Mouse (Mus musculus) ovary, postnatal 14 days (tissue): ENCODE data around the gene Efcc1.

Experiments used
- DNase-seq: peaks from one replicate; pipeline ENCODE4 v3.0.0; 2022; ENCODE audit warnings: low spot score

Efcc1 gene

GRCm38 (mm10) chr6:87730591-87731462 is at the start of gene Efcc1:
Gene Efcc1 (plus strand): TSS chr6:87730869.
- DNase-seq: peak; percentile 15

DNA sequence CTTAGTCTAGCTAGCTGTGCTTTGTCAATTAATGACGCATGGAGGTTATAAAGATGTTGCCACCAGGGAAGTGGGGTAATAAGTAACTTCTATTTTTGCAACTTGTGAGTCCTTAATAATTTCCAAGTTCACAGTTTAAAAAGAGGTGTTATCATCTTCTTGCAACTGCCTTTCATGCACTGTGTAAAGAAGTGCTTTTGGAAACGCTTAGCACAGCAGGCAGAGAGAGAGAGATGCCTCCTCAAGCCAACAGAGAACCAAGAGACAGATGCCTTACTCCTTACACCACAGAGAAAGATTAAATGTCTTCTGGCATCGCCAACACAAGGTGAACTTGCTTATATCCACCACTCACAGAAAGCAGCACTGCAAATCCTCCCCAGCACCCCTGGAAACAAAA is 34.7 kb upstream of the Efcc1 start:
- DNase-seq: no peak

- no peak for DNase-seq
Observed at GRCm38 (mm10) chr6:87696544-87696943, 34.1 kb upstream of the Efcc1 start.

DNA sequence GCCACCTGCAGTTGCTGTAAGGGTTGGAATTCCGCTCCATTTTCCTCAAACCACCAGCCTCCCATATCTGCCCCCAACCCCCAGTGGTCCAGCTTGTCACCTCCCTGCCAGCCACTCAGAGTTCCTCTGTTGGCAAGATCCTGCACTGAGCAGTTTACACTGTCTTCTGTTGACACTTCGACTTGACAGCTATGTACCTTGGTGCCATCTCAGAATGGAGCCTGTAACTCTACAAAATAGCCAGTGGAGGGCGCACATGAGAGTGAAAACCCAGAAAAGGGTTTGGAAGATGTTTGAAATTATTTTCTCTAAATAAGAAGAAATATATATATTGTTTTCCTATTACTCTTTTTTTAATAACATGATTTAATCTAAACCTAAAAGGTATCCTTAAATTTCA is 24.4 kb upstream of the Efcc1 start:
- DNase-seq: no peak

DNA sequence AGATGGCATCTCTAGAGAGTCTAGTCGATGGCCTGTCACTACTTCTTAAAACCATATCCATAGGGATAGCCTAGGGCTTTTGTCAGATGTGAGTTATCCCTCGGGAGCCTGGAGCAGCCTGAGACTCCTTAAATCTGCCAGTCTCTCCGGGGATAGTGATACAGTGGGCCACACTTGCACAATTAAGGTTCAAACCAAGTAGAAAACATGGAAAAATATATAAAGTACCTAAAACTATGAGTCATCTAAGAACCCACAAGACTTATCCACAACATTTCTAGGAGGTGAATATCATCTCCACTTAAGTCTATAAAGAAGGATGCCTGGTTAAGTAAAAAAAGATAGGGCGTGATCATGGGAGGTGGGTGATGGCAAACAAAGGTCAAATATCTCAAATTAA is 18.4 kb upstream of the Efcc1 start:
- no peak for DNase-seq

GRCm38 (mm10) chr6:87714091-87714490 is 16.6 kb upstream of the Efcc1 start:
- DNase-seq: no peak

GRCm38 (mm10) chr6:87722631-87723030 is 8.0 kb upstream of the Efcc1 start:
- DNase-seq: no peak

DNA sequence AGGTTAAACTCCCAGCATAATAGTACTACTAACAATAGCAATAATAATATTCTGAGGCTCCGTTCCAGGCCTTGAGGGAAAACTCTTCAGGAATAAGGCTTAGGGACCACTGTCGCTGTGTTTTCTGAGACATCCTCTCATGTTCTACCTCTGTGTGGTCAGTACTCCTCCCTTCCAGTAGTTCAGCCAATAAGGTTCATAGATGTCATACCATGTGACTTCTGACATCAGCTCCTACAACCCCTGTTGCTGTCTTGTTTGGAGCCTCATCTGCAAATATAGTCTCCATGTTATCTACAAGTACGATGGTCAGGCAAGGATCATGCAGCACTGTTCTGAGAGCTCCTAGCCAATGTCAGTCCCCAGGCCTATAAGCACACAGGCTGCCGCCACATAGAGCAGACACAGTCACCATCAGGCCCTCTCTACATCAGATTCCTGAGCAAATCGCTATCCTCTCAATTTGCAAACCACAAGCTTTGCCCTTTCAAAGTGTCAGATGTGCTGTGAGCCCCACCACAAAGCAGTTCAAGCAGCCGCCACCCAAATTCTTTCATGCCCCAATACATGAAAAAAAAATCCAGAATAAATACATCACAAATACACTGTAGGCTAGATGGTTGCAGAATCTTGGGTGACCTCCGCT is 5.3 kb upstream of the Efcc1 start:
- no peak for DNase-seq

DNA sequence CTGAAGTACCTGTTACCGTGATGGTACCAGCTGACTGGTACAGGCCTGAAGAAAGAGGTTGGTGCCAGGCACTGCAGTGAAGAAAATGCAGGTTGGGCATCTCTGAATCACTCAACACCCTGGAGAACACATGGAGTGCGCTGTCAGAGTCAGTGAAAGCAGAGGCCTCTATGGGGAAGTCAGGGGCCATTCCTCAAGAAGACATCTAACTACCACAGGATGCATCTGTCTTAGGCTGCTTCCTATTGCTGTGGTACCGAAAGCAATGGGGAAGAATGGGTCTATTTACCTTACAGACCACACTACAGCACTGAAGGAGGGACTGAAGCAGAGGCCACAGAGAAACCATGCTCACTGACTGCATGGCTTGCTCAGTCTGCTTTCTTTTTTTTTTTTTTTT is 2.6 kb upstream of the Efcc1 start:
- no peak for DNase-seq

DNA sequence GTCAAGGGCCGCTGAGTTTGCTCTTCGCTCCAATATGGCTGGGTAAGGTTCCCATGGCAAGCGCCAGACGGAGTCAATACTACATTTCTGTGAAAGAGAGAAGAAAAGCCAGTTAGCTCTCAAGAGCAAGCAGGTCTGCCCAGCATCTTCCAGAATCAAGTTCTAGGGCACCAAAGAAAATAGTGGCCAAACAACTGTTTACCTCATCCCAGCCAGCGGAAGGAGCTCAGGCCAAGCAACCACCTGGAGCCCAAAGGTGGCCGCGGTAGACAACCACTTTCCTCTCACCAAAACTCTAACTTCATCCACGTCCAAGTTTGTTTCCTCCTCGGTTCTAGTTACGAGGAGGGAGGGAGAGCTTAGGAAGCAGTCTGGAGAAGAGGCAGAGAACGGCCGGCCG is 528 bp upstream of the Efcc1 start:
- no peak for DNase-seq

- DNase-seq: no peak
Observed at GRCm38 (mm10) chr6:87731463-87732095, 910 bp downstream of the Efcc1 start.

GRCm38 (mm10) chr6:87732151-87733011 is 1.7 kb downstream of the Efcc1 start:
- DNase-seq: no peak

DNA sequence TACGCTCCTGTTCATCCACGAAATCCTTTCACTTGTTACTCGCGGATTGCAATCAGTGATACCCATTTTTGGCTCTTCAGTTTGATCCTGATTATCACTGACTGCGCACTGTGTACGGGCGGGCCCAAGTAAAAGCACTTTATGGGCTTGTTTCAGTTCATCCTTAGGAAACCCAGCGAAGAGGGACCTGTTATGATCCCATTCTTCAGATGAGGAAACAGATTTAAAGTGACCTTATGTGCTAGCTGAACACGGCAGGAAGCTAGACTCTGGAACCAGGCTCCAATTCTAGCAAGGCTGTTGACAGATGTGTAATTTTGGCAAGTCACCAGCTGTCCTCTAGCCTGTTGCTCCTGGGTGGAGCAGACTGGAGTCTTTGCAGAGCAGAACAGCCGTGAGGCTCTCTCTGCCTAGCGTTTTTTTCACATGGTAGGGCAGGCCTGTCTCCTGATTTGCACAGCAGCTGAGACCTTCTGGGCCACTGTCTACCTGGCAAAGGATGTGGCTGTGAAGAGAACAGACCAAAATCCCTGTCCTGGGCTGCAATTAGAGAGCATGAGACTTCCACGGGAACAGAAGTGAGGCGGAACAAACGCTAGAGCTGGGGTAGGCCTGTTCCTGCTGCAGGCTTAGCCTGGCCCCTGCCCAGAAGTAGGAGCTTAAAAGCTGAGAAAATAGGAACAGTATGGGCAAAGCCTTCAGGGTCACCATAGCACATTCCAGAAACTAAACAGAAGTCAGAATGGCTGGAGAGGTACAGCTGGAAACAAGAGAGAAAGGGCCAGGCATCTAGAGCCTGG is 2.7 kb downstream of the Efcc1 start:
- DNase-seq: no peak

- no peak for DNase-seq
Observed at GRCm38 (mm10) chr6:87734136-87734535, 3.5 kb downstream of the Efcc1 start.

- no peak for DNase-seq
Observed at GRCm38 (mm10) chr6:87736923-87737322, 6.3 kb downstream of the Efcc1 start.

DNA sequence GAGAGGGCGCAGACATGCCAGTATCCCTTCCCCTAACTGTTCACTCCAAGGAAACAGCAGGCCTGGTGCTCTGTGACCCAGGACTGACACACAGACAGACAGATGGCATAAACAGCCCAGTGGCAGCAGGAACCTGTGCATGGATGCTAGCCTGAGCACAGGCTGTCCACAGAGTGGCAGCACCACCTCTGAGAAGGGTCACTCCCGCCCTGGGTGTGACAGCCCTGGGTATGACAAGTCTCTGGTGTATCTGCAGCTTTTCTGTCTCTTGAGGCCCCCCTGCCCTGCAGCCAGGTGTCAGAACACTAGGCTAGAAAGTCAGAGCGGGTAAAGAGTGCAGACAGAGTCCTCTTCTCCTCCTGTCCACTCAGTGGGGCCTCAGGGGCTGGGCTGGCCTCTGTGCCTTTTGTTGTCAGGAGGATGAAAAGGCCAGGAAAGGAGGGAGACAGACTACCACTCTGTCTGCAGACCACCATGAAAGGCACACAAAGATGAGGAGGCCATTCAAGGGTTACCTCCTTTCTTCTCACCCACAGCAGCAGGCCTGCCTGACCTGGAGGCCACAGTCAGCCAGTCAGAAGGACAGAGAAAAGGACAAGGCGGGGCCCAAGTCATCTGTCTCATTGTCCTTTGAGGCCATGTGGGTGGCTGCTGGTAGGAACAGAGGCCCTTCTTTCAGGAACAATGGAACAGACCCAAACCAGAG is 7.4 kb downstream of the Efcc1 start:
- DNase-seq: no peak

DNA sequence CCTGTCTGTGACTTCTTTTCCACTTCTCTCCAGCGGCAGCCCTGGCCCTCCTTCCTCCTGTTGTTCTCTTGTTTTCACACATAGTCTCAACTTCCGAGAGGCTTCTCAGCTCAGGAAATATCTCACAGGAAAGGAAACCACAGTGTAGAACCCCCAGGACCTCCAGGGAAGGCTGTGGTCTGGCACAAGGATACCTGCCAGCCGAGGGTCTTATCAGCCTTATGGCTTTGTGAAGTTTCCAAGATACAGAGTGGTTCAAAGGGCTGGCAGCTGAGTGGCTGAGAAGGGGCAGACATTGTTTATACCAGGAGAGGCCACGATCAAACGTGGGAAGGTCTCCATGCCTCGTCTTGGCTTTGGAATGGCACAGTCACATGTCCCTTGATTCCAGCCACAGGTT is 9.2 kb downstream of the Efcc1 start:
- DNase-seq: no peak

GRCm38 (mm10) chr6:87740496-87740895 is 9.8 kb downstream of the Efcc1 start:
- DNase-seq: no peak

DNA sequence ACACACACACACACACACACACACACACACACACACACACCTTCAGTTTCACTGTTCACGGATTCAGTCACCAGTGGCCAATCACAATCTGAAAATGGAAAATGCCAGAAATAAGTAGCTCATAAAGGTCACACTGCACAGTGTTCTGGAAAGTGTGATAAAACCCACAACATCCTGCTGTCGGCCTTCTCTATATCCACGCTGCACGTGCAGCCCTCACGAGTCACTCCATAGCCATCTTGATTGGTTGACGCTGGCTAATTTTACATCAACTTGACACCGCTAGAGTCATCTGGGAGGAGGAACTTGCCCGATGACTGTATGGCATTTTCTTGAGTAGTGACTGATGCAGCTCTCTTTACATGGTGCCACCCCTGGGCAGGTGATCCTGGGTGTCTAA is 11.3 kb downstream of the Efcc1 start:
- no peak for DNase-seq

DNA sequence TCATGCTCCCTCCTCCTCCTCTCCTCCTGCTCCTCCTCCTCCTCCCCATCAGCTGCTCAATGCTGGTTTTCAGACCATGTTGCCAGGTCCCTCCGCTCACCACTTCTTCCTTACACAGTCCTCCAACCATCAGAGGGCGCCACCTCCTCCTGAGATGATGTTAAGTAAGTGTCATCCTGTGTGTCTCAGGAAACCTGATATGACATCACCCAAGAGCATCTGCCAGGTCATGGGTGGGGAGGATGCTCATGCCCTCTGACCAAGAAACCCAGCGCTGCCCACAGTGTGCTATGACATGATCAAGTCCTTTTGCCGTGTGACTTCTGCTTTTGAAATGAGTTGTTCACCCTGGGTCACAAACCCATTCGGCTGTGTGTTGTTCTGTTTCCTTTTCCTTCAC is 12.1 kb downstream of the Efcc1 start:
- no peak for DNase-seq

- DNase-seq: no peak
Observed at GRCm38 (mm10) chr6:87743281-87743680, 12.6 kb downstream of the Efcc1 start.
